Comparison of ENCODE assay signal across 8 mouse cellular contexts in the genomic region with DNA sequence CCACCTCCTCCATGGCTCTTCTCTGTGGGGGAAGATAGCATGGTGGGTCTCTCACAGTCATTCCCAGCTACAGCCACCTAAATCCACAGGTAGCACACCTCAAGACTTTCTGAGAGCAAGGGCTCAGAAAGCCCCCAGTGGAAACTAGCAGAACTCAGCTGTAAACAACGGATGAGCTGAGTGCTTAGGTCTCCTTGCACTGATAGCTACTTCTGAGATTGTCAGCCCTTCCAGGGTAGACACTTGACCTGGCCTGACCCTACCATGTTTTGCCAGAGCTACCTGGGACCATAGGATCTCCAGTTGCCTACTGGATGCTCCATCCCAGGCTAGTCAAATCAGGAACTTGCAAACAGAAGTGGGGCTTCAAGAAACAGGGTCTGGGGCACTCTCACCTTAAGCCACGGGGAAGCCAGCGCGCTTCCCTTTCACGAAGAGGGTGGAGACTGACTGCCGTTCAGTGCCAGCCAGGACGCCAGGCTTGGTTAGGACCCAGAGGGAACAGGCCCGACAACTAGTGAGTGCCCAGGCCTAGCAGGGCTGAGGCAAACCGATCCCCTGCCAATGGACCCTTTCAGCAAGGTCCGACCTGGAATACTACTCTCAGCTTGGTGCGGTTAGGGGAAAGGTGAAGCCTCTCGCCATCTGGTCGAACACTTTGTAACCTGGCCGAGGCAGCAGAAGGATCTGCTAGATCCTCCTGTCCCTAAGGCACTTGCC. TPM values are rescaled to one million over a fixed set of nuclear protein-coding genes. Genes with fewer than 3 reads are reported as not detected.
A peak's percentile ranks its signal among the peaks of the same experiment; 100 is the strongest.
DNase-seq lines count a peak whose midpoint lies in the region; ATAC-seq and TF ChIP-seq lines count a peak whose summit lies in the region.

No protein-coding gene starts in this region.

- intact Hi-C loops in gastrocnemius, postnatal 14 days (cut with DNase I; ENCODE audit: low total_unique reads) = loop anchor here (10.0 kb wide), 1 partner anchor 72 kb away; no protein-coding TSS in a partner anchor

- no peak for TF ChIP-seq CTCF in ES-Bruce4 (IDR thresholded peaks at IDR 0.05; ENCODE audit: low read depth, low read length)

- no peaks in the 10 kb centered on the region for H3K9me3 ChIP-seq in ES-Bruce4 (replicated peaks; ENCODE audit: control insufficient read depth, insufficient read depth, low read length, poor library complexity, severe bottlenecking)
- H3K9me3 ChIP-seq in embryonic facial prominence, embryonic 15.5 days (replicated peaks) = no peaks in the 10 kb centered on the region
- no peaks in the 10 kb centered on the region for H3K9me3 ChIP-seq in intestine, embryonic 15.5 days

- no peaks in the 10 kb centered on the region for H3K27me3 ChIP-seq in ES-Bruce4 (ENCODE audit: control insufficient read depth, insufficient read depth, low read length, poor library complexity, severe bottlenecking)
- no peaks in the 10 kb centered on the region for H3K27me3 ChIP-seq in embryonic facial prominence, embryonic 15.5 days
- no peaks in the 10 kb centered on the region for H3K27me3 ChIP-seq in intestine, embryonic 15.5 days (replicated peaks)

- WGBS in embryonic facial prominence, embryonic 15.5 days = 1% methylated on average over 14 of the region's 14 CpGs
- under 1% methylated on average over 14 of the region's 14 CpGs for WGBS in intestine, embryonic 15.5 days

- H3K4me2 ChIP-seq in embryonic facial prominence, embryonic 15.5 days (replicated peaks) = peak overlapping the region; percentile 82
- H3K4me2 ChIP-seq in intestine, embryonic 15.5 days (replicated peaks) = peak overlapping the region; percentile 83

- peak overlapping the region; percentile 86 for H3K4me3 ChIP-seq in ES-Bruce4 (ENCODE audit: low read depth, low read length)
- H3K4me3 ChIP-seq in embryonic facial prominence, embryonic 15.5 days (replicated peaks) = peak overlapping the region; percentile 94
- peak overlapping the region; percentile 92 for H3K4me3 ChIP-seq in intestine, embryonic 15.5 days (replicated peaks)

- H3K4me1 ChIP-seq in ES-Bruce4 (ENCODE audit: control insufficient read depth, insufficient read depth, low read length) = peaks cover 9% of the 10 kb centered on the region
- peaks cover 34% of the 10 kb centered on the region for H3K4me1 ChIP-seq in embryonic facial prominence, embryonic 15.5 days
- H3K4me1 ChIP-seq in intestine, embryonic 15.5 days (replicated peaks) = peaks cover 35% of the 10 kb centered on the region

- peaks cover 42% of the 10 kb centered on the region for H3K36me3 ChIP-seq in ES-Bruce4 (ENCODE audit: control insufficient read depth, insufficient read depth, low read length, poor library complexity, severe bottlenecking)
- peaks cover 40% of the 10 kb centered on the region for H3K36me3 ChIP-seq in embryonic facial prominence, embryonic 15.5 days
- H3K36me3 ChIP-seq in intestine, embryonic 15.5 days = peaks cover 37% of the 10 kb centered on the region

- ATAC-seq in embryonic facial prominence, embryonic 15.5 days (ENCODE audit: insufficient number of reproducible peaks, low FRiP score, low TSS enrichment, low read depth) = no peak
- ATAC-seq in intestine, embryonic 15.5 days = no peak

- no peak for TF ChIP-seq EP300 in ES-Bruce4 (IDR thresholded peaks at IDR 0.05; ENCODE audit: insufficient read depth, low read depth, low read length)

- peak overlapping the region; percentile 10; the same call in 1 of the 2 replicates for H3K27ac ChIP-seq in ES-Bruce4 (ENCODE audit: insufficient read depth, low read length)
- peak overlapping the region; percentile 97 for H3K27ac ChIP-seq in embryonic facial prominence, embryonic 15.5 days (replicated peaks)
- H3K27ac ChIP-seq in intestine, embryonic 15.5 days = peak overlapping the region; percentile 95

- DNase-seq in gastrocnemius, postnatal 14 days = peak; percentile 30
- DNase-seq in gastrocnemius, postnatal 25 days = no peak
- peak; percentile 25 for DNase-seq in lung, postnatal 36 days
- peak; percentile 27 to 37 for DNase-seq in thymus, postnatal 36 days
- DNase-seq in frontal cortex, postnatal 10 days (ENCODE audit: low spot score in 2 of 2) = no peak

- no peak for TF ChIP-seq POLR2A in ES-Bruce4 (IDR thresholded peaks at IDR 0.05; ENCODE audit: insufficient read depth, low read length)

- peak overlapping the region; percentile 76 for H3K9ac ChIP-seq in ES-Bruce4 (ENCODE audit: low read depth, poor library complexity, severe bottlenecking)
- peak overlapping the region; percentile 90 for H3K9ac ChIP-seq in embryonic facial prominence, embryonic 15.5 days
- H3K9ac ChIP-seq in intestine, embryonic 15.5 days = peak overlapping the region; percentile 98

RNA-seq across cellular contexts. Expression of a gene that starts 1.4 kb away (rescaled TPM):
- total RNA-seq in gastrocnemius, postnatal 14 days (2021) = 10 to 100 TPM; 13.9 to 19.4 TPM
- total RNA-seq in gastrocnemius, postnatal 25 days (2021) = 10 to 100 TPM; 11.1 to 59.9 TPM
- polyA plus RNA-seq in ES-Bruce4 (2011; ENCODE audit: insufficient read depth, insufficient read length, low read depth, missing spikeins) = 114 and 127 TPM in 2 replicates
- 46.2 and 48.8 TPM in 2 replicates for polyA plus RNA-seq in embryonic facial prominence, embryonic 15.5 days (2015; fragmentation: Nextera tagmentation; extraction: Ambion mirVana)
- 48.8 and 54.3 TPM in 2 replicates for polyA plus RNA-seq in intestine, embryonic 15.5 days (2015; fragmentation: Nextera tagmentation; extraction: Ambion mirVana)

RNA-seq across cellular contexts. Expression of a gene that starts 26.8 kb away (rescaled TPM):
- total RNA-seq in gastrocnemius, postnatal 14 days (2021) = 10 to 100 TPM; 35.2 to 37.4 TPM
- total RNA-seq in gastrocnemius, postnatal 25 days (2021) = 10 to 100 TPM; 32.6 to 36.2 TPM
- 56.7 and 66.9 TPM in 2 replicates for polyA plus RNA-seq in ES-Bruce4 (2011; ENCODE audit: insufficient read depth, insufficient read length, low read depth, missing spikeins)
- polyA plus RNA-seq in embryonic facial prominence, embryonic 15.5 days (2015; fragmentation: Nextera tagmentation; extraction: Ambion mirVana) = 61.4 and 64.4 TPM in 2 replicates
- 76.5 and 82.1 TPM in 2 replicates for polyA plus RNA-seq in intestine, embryonic 15.5 days (2015; fragmentation: Nextera tagmentation; extraction: Ambion mirVana)

RNA-seq across cellular contexts. Expression of a gene that starts 38.9 kb away (rescaled TPM):
- total RNA-seq in gastrocnemius, postnatal 14 days (2021) = 10 to 100 TPM; 49.5 to 51.8 TPM
- 10 to 100 TPM; 50.3 to 53.0 TPM for total RNA-seq in gastrocnemius, postnatal 25 days (2021)
- 92.0 and 95.2 TPM in 2 replicates for polyA plus RNA-seq in ES-Bruce4 (2011; ENCODE audit: insufficient read depth, insufficient read length, low read depth, missing spikeins)
- polyA plus RNA-seq in embryonic facial prominence, embryonic 15.5 days (2015; fragmentation: Nextera tagmentation; extraction: Ambion mirVana) = 205 and 214 TPM in 2 replicates
- polyA plus RNA-seq in intestine, embryonic 15.5 days (2015; fragmentation: Nextera tagmentation; extraction: Ambion mirVana) = 170 and 184 TPM in 2 replicates

RNA-seq across cellular contexts. Expression of a gene that starts 39.0 kb away (rescaled TPM):
- total RNA-seq in gastrocnemius, postnatal 14 days (2021) = 1 to 10 TPM; 6.7 to 7.9 TPM
- total RNA-seq in gastrocnemius, postnatal 25 days (2021) = 10 to 100 TPM in 1 of 2 experiments, 1 to 10 TPM in 1; 9.6 to 11.0 TPM
- polyA plus RNA-seq in ES-Bruce4 (2011; ENCODE audit: insufficient read depth, insufficient read length, low read depth, missing spikeins) = 8.9 and 9.3 TPM in 2 replicates
- polyA plus RNA-seq in embryonic facial prominence, embryonic 15.5 days (2015; fragmentation: Nextera tagmentation; extraction: Ambion mirVana) = 56.0 and 62.0 TPM in 2 replicates
- 33.1 and 36.5 TPM in 2 replicates for polyA plus RNA-seq in intestine, embryonic 15.5 days (2015; fragmentation: Nextera tagmentation; extraction: Ambion mirVana)

Comparison
In these comparisons a context has a peak if more than half of its experiments do, and no peak if none do; other contexts are left out.
1. DNase-seq: peak in gastrocnemius, postnatal 14 days (single experiment), lung, postnatal 36 days (single experiment) and thymus, postnatal 36 days (2 of 2); none in gastrocnemius, postnatal 25 days (single experiment) and frontal cortex, postnatal 10 days (0 of 2).
2. H3K27ac ChIP-seq: peak in every context shown above with its lines; median percentile 97 in embryonic facial prominence, embryonic 15.5 days; 95 in intestine, embryonic 15.5 days; 10 in ES-Bruce4.
3. Peak in every context shown above with its lines, with median percentiles within 50 percentile points of each other: H3K4me3 ChIP-seq and H3K9ac ChIP-seq.